Mouse (Mus musculus) hindbrain, embryonic 14.5 days (tissue): ENCODE measurements around the gene Plekhj1. TPM values are rescaled to one million over a fixed set of nuclear protein-coding genes. Genes with fewer than 3 reads are reported as not detected.
A peak's percentile ranks its signal among the peaks of the same experiment; 100 is the strongest.

ENCODE experiments used
- ATAC-seq: fragments of 200-750 bp; cut with Nextera tagmentation; 2 replicates; pipeline ENCODE4 v1.8.0; 2017; ENCODE audit warnings: moderate number of reproducible peaks, mild to moderate bottlenecking, moderate TSS enrichment, moderate library complexity; ENCODE audit not compliant: low FRiP score
- DNase-seq: peaks from one replicate; pipeline ENCODE4 v3.0.0-alpha.2; 2015; ENCODE audit warnings: low spot score
- H3K27ac ChIP-seq: fragments of 300-500 bp; sonication (generic); 2 replicates; pipeline ENCODE4 v1.5.1; 2014; ENCODE audit warnings: mild to moderate bottlenecking, moderate library complexity
- H3K27me3 ChIP-seq: fragments of 300-500 bp; sonication (generic); 2 replicates; pipeline ENCODE4 v1.6.1; 2014; ENCODE audit warnings: mild to moderate bottlenecking, low read length, mixed read lengths; ENCODE audit not compliant: control insufficient read depth, insufficient read depth
- H3K36me3 ChIP-seq: fragments of 300-500 bp; sonication (generic); replicated peaks from 2 replicates; pipeline ENCODE4 v1.6.1; 2014; ENCODE audit not compliant: control insufficient read depth, insufficient read depth
- H3K4me1 ChIP-seq: fragments of 300-500 bp; sonication (generic); replicated peaks from 2 replicates; pipeline ENCODE4 v1.6.1; 2014; ENCODE audit warnings: antibody characterized with exemption, low read length, mixed read lengths; ENCODE audit not compliant: control insufficient read depth, insufficient read depth
- H3K4me2 ChIP-seq: fragments of 300-500 bp; sonication (generic); replicated peaks from 2 replicates; pipeline ENCODE4 v1.6.1; 2014; ENCODE audit warnings: mild to moderate bottlenecking, moderate library complexity
- H3K4me3 ChIP-seq: fragments of 300-500 bp; sonication (generic); replicated peaks from 2 replicates; pipeline ENCODE4 v1.5.1; 2014; ENCODE audit warnings: mild to moderate bottlenecking, low read length
- H3K9ac ChIP-seq: fragments of 300-500 bp; sonication (generic); 2 replicates; pipeline ENCODE4 v1.6.1; 2014
- H3K9me3 ChIP-seq: fragments of 300-500 bp; sonication (generic); 2 replicates; pipeline ENCODE4 v1.6.1; 2016; ENCODE audit warnings: low read length; ENCODE audit not compliant: control insufficient read depth
- WGBS: fragments of 180-500 bp; shearing (Covaris S2); extraction: QIAGEN DNeasy Blood & Tissue Kit; methylation state at CpG from one replicate; pipeline ENCODE4 v1.1.7; 2014; 5-methylcytosine and 5-hydroxymethylcytosine counted together
- microRNA counts: library from miRNA; unstranded; fragments of <30 nt; microRNA quantifications from one replicate; lab custom pipeline; 2016
- microRNA-seq: library from miRNA; unstranded; fragments of <30 nt; microRNA quantifications from one replicate; pipeline ENCODE4, GENCODE M21; 2016
- polyA plus RNA-seq: library from polyadenylated mRNA; unstranded; fragments of >200 nt; fragmentation: Nextera tagmentation; extraction: Ambion mirVana; gene quantifications from 2 replicates; pipeline ENCODE4 v1.2.1, GENCODE M21; 2014

Plekhj1 gene
- polyA plus RNA-seq, 1 experiment from 2014 or later, result 123 TPM

GRCm38 (mm10) chr10:80752079-80752625 is 46.3 kb downstream of the Plekhj1 start:
- ATAC-seq (peak; percentile 31; the same call in 1 of the 2 replicates), DNase-seq (peak; percentile 39)
- no peaks in the 10 kb centered on the region for H3K36me3 ChIP-seq
- no peak overlapping the region for H3K4me3 ChIP-seq
- H3K4me2 ChIP-seq, result peak overlapping the region; percentile 24
- H3K27ac ChIP-seq, result no peak overlapping the region
- H3K9ac ChIP-seq, result no peak overlapping the region
- H3K4me1 ChIP-seq, result peaks cover 14% of the 10 kb centered on the region
- no peaks in the 10 kb centered on the region for H3K9me3 ChIP-seq
- WGBS, result 1% methylated on average over 6 of the region's 6 CpGs
- H3K27me3 ChIP-seq, result no peaks in the 10 kb centered on the region

DNA sequence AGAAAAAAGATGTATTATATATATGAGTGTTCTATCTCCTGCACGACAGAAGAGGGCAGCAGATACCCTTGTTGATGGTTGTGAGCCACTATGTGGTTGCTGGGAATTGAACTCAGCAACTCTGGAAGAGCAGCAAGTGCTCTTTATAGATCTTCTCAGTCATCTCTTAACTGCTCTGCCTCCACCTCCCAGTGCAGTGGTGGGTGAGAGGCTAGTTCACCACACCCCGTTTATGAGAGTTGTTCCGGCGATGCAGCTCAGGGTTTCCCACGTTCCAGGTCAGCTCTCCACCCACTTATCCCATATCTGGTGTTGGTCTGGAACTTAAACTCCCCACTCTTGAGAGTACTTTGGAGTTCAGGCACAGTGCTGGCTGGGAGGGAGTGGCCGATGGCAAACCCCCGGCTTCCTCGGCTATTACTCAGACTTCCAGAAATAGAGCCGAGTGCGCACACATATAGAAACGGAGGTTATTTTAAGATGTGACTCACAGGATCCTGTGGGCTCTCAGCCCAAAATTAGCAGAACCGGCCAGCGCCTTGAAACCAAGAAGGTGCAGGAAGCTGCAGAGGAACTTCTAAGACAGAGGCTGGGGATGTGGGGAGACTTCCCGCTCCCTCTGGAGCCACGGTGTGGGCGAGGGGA is 47.1 kb downstream of the Plekhj1 start:
- H3K4me3 ChIP-seq, result 0 out of 2 replicates have a peak overlapping the region, but pooled peaks have one; percentile 3
- 18% methylated on average over 16 of the region's 16 CpGs for WGBS
- H3K4me1 ChIP-seq, result peaks cover 6% of the 10 kb centered on the region
- no peak for DNase-seq
- H3K9ac ChIP-seq, result no peak overlapping the region
- H3K4me2 ChIP-seq, result peak overlapping the region; percentile 24
- no peak for ATAC-seq
- H3K27ac ChIP-seq, result no peak overlapping the region
- no peaks in the 10 kb centered on the region for H3K27me3 ChIP-seq
- H3K9me3 ChIP-seq, result no peaks in the 10 kb centered on the region
- H3K36me3 ChIP-seq, result no peaks in the 10 kb centered on the region

DNA sequence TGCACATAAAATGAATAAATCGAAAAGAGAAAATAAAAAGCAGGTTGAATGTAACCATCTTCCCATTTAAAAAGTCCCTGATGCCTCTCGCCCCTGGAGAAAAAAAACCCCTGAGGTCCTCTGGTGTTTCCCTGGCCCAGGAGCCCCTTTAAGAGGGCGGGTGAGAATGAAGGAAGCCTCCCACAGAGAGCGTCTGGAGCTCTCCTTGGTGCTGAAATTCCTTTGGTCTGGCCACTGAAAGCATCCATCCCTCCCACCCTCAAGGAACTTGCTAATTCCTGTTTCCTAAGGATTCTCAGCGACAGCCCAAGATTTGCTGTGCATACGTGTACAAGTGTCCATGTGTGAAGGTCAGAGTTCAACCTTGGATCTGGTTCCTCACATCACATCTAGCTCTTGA is 49.8 kb downstream of the Plekhj1 start:
- Histone ChIP-seq H3K36me3 (no peaks in the 10 kb centered on the region), H3K9ac (no peak overlapping the region), H3K27ac (no peak overlapping the region), H3K4me3 (no peak overlapping the region), H3K9me3 (no peaks in the 10 kb centered on the region), H3K4me1 (no peaks in the 10 kb centered on the region), H3K27me3 (no peaks in the 10 kb centered on the region), H3K4me2 (no peak overlapping the region)
- no peak for ATAC-seq
- DNase-seq, result peak; percentile 71
- 11% methylated on average over 6 of the region's 6 CpGs for WGBS

DNA sequence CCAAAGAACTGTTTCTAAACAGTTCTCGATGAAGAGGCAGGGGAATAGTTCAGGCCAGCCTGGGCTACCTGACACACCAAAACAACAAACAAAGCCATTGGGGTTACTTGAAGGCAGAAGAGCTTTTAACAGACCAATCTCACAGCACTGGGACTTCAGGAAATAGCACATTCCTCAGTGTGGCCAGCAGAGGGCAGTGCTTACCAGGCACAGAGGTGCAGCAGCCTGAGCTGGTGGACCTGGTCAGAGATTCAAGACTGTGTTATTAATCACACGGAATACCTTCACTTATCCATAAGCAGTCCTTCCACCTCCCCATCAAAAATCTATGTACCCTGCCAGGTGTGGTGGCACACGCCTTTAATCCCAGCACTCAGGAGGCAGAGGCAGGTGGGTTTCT is 51.0 kb downstream of the Plekhj1 start:
- no peak overlapping the region for H3K9ac ChIP-seq
- H3K36me3 ChIP-seq, result no peaks in the 10 kb centered on the region
- 0 out of 2 replicates have a peak, but pooled peaks cover 4% of the 10 kb centered on the region for H3K4me1 ChIP-seq
- DNase-seq (peak; percentile 79), ATAC-seq (0 out of 2 replicates have a peak, but pooled peaks have one; percentile 38)
- H3K27ac ChIP-seq, result no peak overlapping the region
- H3K9me3 ChIP-seq, result no peaks in the 10 kb centered on the region
- H3K27me3 ChIP-seq, result no peaks in the 10 kb centered on the region
- H3K4me2 ChIP-seq, result no peak overlapping the region
- 18% methylated on average over 3 of the region's 3 CpGs for WGBS
- H3K4me3 ChIP-seq, result no peak overlapping the region

MicroRNA genes within 50 kb of the gene (microRNA counts, 519-probe panel; counts per million panel counts)
- not detected for microRNA mmu-miR-1982 (lab: Ali Mortazavi, UCI)

Small RNA genes within 50 kb of the gene (microRNA-seq; reads per million reads assigned to microRNA genes)
- 6.8 reads per million, percentile 26 among the genes with 10 or more reads in this experiment for gene Mir1982

Other genes starting within 250 kb of the Plekhj1 start
- gene Rexo1, start 237.1 kb downstream of the Plekhj1 start, polyA plus RNA-seq, result 29.0 and 30.8 TPM in 2 replicates
- gene Klf16, start 221.3 kb downstream of the Plekhj1 start, polyA plus RNA-seq, result 5.1 and 5.3 TPM in 2 replicates
- gene Abhd17a, start 208.3 kb downstream of the Plekhj1 start, polyA plus RNA-seq, result 157 and 174 TPM in 2 replicates
- 63.1 and 64.5 TPM in 2 replicates for gene Scamp4, start 195.8 kb downstream of the Plekhj1 start, polyA plus RNA-seq
- gene Adat3, start 195.7 kb downstream of the Plekhj1 start, polyA plus RNA-seq, result 5.2 and 5.6 TPM in 2 replicates
- 1.7 and 1.9 TPM in 2 replicates for gene Gm49322, start 192.6 kb downstream of the Plekhj1 start, polyA plus RNA-seq
- gene Csnk1g2, start 175.8 kb downstream of the Plekhj1 start, polyA plus RNA-seq, result 65.4 and 76.4 TPM in 2 replicates
- gene Btbd2, start 141.6 kb downstream of the Plekhj1 start, polyA plus RNA-seq, result 83.2 and 83.7 TPM in 2 replicates
- gene Mknk2, start 120.5 kb downstream of the Plekhj1 start, polyA plus RNA-seq, result 53.8 and 60.2 TPM in 2 replicates
- 45.3 and 47.1 TPM in 2 replicates for gene Mob3a, start 96.6 kb downstream of the Plekhj1 start, polyA plus RNA-seq
- gene Izumo4, start 96.4 kb downstream of the Plekhj1 start, polyA plus RNA-seq, result 20.0 and 20.4 TPM in 2 replicates
- gene Ap3d1, start 56.4 kb downstream of the Plekhj1 start, polyA plus RNA-seq, result 112 and 114 TPM in 2 replicates
- gene Dot1l, start 43.4 kb downstream of the Plekhj1 start, polyA plus RNA-seq, result 22.4 and 23.8 TPM in 2 replicates
- 55.6 and 62.9 TPM in 2 replicates for gene Sf3a2, start 428 bp downstream of the Plekhj1 start, polyA plus RNA-seq
- gene Amh, start 6.6 kb upstream of the Plekhj1 start, polyA plus RNA-seq, result 0.16 TPM in 1 of 2 replicates, not detected in the other
- 0.37 and 0.96 TPM in 2 replicates for gene Jsrp1, start 14.9 kb upstream of the Plekhj1 start, polyA plus RNA-seq
- 1,195 and 1,204 TPM in 2 replicates for gene Oaz1, start 28.0 kb upstream of the Plekhj1 start, polyA plus RNA-seq
- 9.9 and 14.3 TPM in 2 replicates for gene Lingo3, start 45.4 kb upstream of the Plekhj1 start, polyA plus RNA-seq
- 241 and 287 TPM in 2 replicates for gene Lsm7, start 56.6 kb upstream of the Plekhj1 start, polyA plus RNA-seq
- gene Sppl2b, start 56.6 kb upstream of the Plekhj1 start, polyA plus RNA-seq, result 69.3 and 70.3 TPM in 2 replicates
- gene Tmprss9, start 73.2 kb upstream of the Plekhj1 start, polyA plus RNA-seq, result 0.09 and 0.17 TPM in 2 replicates
- 311 and 351 TPM in 2 replicates for gene Timm13, start 102.3 kb upstream of the Plekhj1 start, polyA plus RNA-seq
- 12.9 and 13.8 TPM in 2 replicates for gene Lmnb2, start 119.6 kb upstream of the Plekhj1 start, polyA plus RNA-seq
- 6.2 and 8.0 TPM in 2 replicates for gene Gadd45b, start 131.4 kb upstream of the Plekhj1 start, polyA plus RNA-seq
- 17.7 and 20.9 TPM in 2 replicates for gene Gng7, start 216.3 kb upstream of the Plekhj1 start, polyA plus RNA-seq
- gene Diras1, start 227.0 kb upstream of the Plekhj1 start, polyA plus RNA-seq, result 29.7 and 32.2 TPM in 2 replicates
- gene Slc39a3, start 238.8 kb upstream of the Plekhj1 start, polyA plus RNA-seq, result 33.7 and 33.8 TPM in 2 replicates